Mouse (Mus musculus) heart, embryonic 15.5 days (tissue): ENCODE data around the gene Dyrk1a. TPM values are rescaled to one million over a fixed set of nuclear protein-coding genes. Genes with fewer than 3 reads are reported as not detected.

Experiments
- ATAC-seq: fragments of 200-750 bp; cut with Nextera tagmentation; replicated peaks from 2 replicates; pipeline ENCODE4 v1.8.0; 2017; ENCODE audit warnings: low read depth, moderate TSS enrichment; ENCODE audit not compliant: insufficient number of reproducible peaks, insufficient read depth, low FRiP score
- H3K27ac ChIP-seq: fragments of 300-500 bp; sonication (generic); 2 replicates; pipeline ENCODE4 v1.5.1; 2015; ENCODE audit warnings: mild to moderate bottlenecking, inconsistent platforms
- H3K27me3 ChIP-seq: fragments of 300-500 bp; sonication (generic); 2 replicates; pipeline ENCODE4 v1.6.1; 2015; ENCODE audit warnings: inconsistent platforms
- H3K36me3 ChIP-seq: fragments of 300-500 bp; sonication (generic); 2 replicates; pipeline ENCODE4 v1.6.1; 2015; ENCODE audit warnings: mild to moderate bottlenecking, inconsistent platforms
- H3K4me1 ChIP-seq: fragments of 300-500 bp; sonication (generic); replicated peaks from 2 replicates; pipeline ENCODE4 v1.6.1; 2015; ENCODE audit warnings: inconsistent platforms
- H3K4me2 ChIP-seq: fragments of 300-500 bp; sonication (generic); 2 replicates; pipeline ENCODE4 v1.6.1; 2015; ENCODE audit warnings: inconsistent platforms, mild to moderate bottlenecking, moderate library complexity
- H3K4me3 ChIP-seq: fragments of 300-500 bp; sonication (generic); 2 replicates; pipeline ENCODE4 v1.5.1; 2015; ENCODE audit warnings: mild to moderate bottlenecking, inconsistent platforms
- H3K9ac ChIP-seq: fragments of 300-500 bp; sonication (generic); 2 replicates; pipeline ENCODE4 v1.6.1; 2015; ENCODE audit warnings: mild to moderate bottlenecking, inconsistent platforms
- H3K9me3 ChIP-seq: fragments of 300-500 bp; sonication (generic); replicated peaks from 2 replicates; pipeline ENCODE4 v1.6.1; 2016; ENCODE audit warnings: inconsistent platforms
- WGBS: fragments of 180-500 bp; shearing (Covaris S2); methylation state at CpG from one replicate; pipeline ENCODE4 v1.1.7; 2015; ENCODE audit warnings: mixed read lengths; 5-methylcytosine and 5-hydroxymethylcytosine counted together
- polyA plus RNA-seq: library from polyadenylated mRNA; unstranded; fragments of >200 nt; fragmentation: Nextera tagmentation; extraction: Ambion mirVana; gene quantifications from 2 replicates; pipeline ENCODE4 v1.2.1, GENCODE M21; 2015

Dyrk1a gene
- polyA plus RNA-seq, 1 experiment from 2014 or later: 7.1 TPM

GRCm38 (mm10) chr16:94559782-94560181 is 10.0 kb upstream of the Dyrk1a start:
- peak overlapping the region; percentile 43 for H3K4me2 ChIP-seq

GRCm38 (mm10) chr16:94560618-94561017 is 9.2 kb upstream of the Dyrk1a start:
- H3K9me3 ChIP-seq: no peaks in the 10 kb centered on the region
- ATAC-seq: no peak; the same call in 1 of the 2 replicates
- peaks cover 22% of the 10 kb centered on the region for H3K4me1 ChIP-seq
- H3K27me3 ChIP-seq: no peaks in the 10 kb centered on the region
- no peak overlapping the region for H3K4me3 ChIP-seq
- no peaks in the 10 kb centered on the region for H3K36me3 ChIP-seq
- H3K9ac ChIP-seq: no peak overlapping the region
- 38% methylated on average over 5 of the region's 5 CpGs for WGBS
- no peak overlapping the region for H3K4me2 ChIP-seq
- peak overlapping the region; percentile 78 for H3K27ac ChIP-seq

More at GRCm38 (mm10) chr16:94559782-94560181, 10.0 kb upstream of the Dyrk1a start:
- H3K36me3 ChIP-seq: no peaks in the 10 kb centered on the region
- peaks cover 22% of the 10 kb centered on the region for H3K4me1 ChIP-seq
- no peaks in the 10 kb centered on the region for H3K27me3 ChIP-seq
- WGBS: 56% methylated on average over 7 of the region's 7 CpGs
- no peak overlapping the region for H3K4me3 ChIP-seq
- H3K9me3 ChIP-seq: no peaks in the 10 kb centered on the region
- H3K9ac ChIP-seq: no peak overlapping the region
- peak overlapping the region; percentile 78 for H3K27ac ChIP-seq
- no peak for ATAC-seq

GRCm38 (mm10) chr16:94566124-94566523 is 3.7 kb upstream of the Dyrk1a start:
- Histone ChIP-seq H3K9ac (no peak overlapping the region), H3K9me3 (no peaks in the 10 kb centered on the region), H3K4me2 (no peak overlapping the region), H3K4me1 (peaks cover 11% of the 10 kb centered on the region), H3K4me3 (no peak overlapping the region), H3K27me3 (no peaks in the 10 kb centered on the region), H3K36me3 (no peaks in the 10 kb centered on the region), H3K27ac (0 out of 2 replicates have a peak overlapping the region, but pooled peaks have one; percentile 16)
- 53% methylated on average over 8 of the region's 8 CpGs for WGBS
- no peak for ATAC-seq

- no peak overlapping the region for H3K4me3 ChIP-seq
- no peaks in the 10 kb centered on the region for H3K36me3 ChIP-seq
- no peak for ATAC-seq
- H3K9ac ChIP-seq: no peak overlapping the region
- peaks cover 13% of the 10 kb centered on the region for H3K4me1 ChIP-seq
- 83% methylated on average over 11 of the region's 11 CpGs for WGBS
- no peaks in the 10 kb centered on the region for H3K9me3 ChIP-seq
- no peak overlapping the region for H3K4me2 ChIP-seq
- H3K27ac ChIP-seq: no peak overlapping the region
- H3K27me3 ChIP-seq: no peaks in the 10 kb centered on the region
Measured at GRCm38 (mm10) chr16:94566834-94567585, 2.8 kb upstream of the Dyrk1a start.

- Histone ChIP-seq H3K4me1 (peaks cover 19% of the 10 kb centered on the region), H3K27me3 (no peaks in the 10 kb centered on the region), H3K4me3 (no peak overlapping the region), H3K9ac (no peak overlapping the region), H3K27ac (peak overlapping the region; percentile 100; the same call in 1 of the 2 replicates), H3K9me3 (no peaks in the 10 kb centered on the region), H3K4me2 (peak overlapping the region; percentile 60; the same call in 1 of the 2 replicates), H3K36me3 (no peaks in the 10 kb centered on the region)
- WGBS: 65% methylated on average over 5 of the region's 5 CpGs
- ATAC-seq: no peak
Measured at GRCm38 (mm10) chr16:94567751-94568150, 2.1 kb upstream of the Dyrk1a start.

GRCm38 (mm10) chr16:94568335-94569228 is 1.2 kb upstream of the Dyrk1a start:
- WGBS: 2% methylated on average over 53 of the region's 53 CpGs
- ATAC-seq: peak; percentile 81

GRCm38 (mm10) chr16:94570361-94571041 is 691 bp downstream of the Dyrk1a start:
- peak overlapping the region; percentile 99 for H3K9ac ChIP-seq
- H3K36me3 ChIP-seq: no peaks in the 10 kb centered on the region
- 0 out of 2 replicates have a peak, but pooled peaks have one; percentile 5 for ATAC-seq
- peak overlapping the region; percentile 85 for H3K4me3 ChIP-seq
- peaks cover 37% of the 10 kb centered on the region for H3K4me1 ChIP-seq
- no peaks in the 10 kb centered on the region for H3K9me3 ChIP-seq
- peak overlapping the region; percentile 100 for H3K27ac ChIP-seq
- WGBS: under 1% methylated on average over 43 of the region's 88 CpGs
- no peaks in the 10 kb centered on the region for H3K27me3 ChIP-seq
- H3K4me2 ChIP-seq: peak overlapping the region; percentile 61

More at GRCm38 (mm10) chr16:94568335-94569228, 1.2 kb upstream of the Dyrk1a start:
- H3K4me3 ChIP-seq: peak overlapping the region; percentile 85
- no peaks in the 10 kb centered on the region for H3K27me3 ChIP-seq
- peaks cover 25% of the 10 kb centered on the region for H3K4me1 ChIP-seq
- H3K9ac ChIP-seq: peak overlapping the region; percentile 62
- H3K9me3 ChIP-seq: no peaks in the 10 kb centered on the region
- H3K36me3 ChIP-seq: no peaks in the 10 kb centered on the region
- H3K27ac ChIP-seq: peak overlapping the region; percentile 100
- peak overlapping the region; percentile 60 for H3K4me2 ChIP-seq

- H3K27me3 ChIP-seq: no peaks in the 10 kb centered on the region
- WGBS: 23% methylated on average over 10 of the region's 10 CpGs
- peak overlapping the region; percentile 61 for H3K4me2 ChIP-seq
- no peak for ATAC-seq
- peak overlapping the region; percentile 99 for H3K9ac ChIP-seq
- H3K4me3 ChIP-seq: peak overlapping the region; percentile 85
- peak overlapping the region; percentile 100 for H3K27ac ChIP-seq
- peaks cover 46% of the 10 kb centered on the region for H3K4me1 ChIP-seq
- no peaks in the 10 kb centered on the region for H3K36me3 ChIP-seq
- H3K9me3 ChIP-seq: no peaks in the 10 kb centered on the region
Measured at GRCm38 (mm10) chr16:94571111-94571993, 1.5 kb downstream of the Dyrk1a start.

GRCm38 (mm10) chr16:94572422-94572821 is 2.6 kb downstream of the Dyrk1a start:
- Histone ChIP-seq H3K9ac (0 out of 2 replicates have a peak overlapping the region, but pooled peaks have one; percentile 14), H3K9me3 (no peaks in the 10 kb centered on the region), H3K4me2 (peak overlapping the region; percentile 48), H3K4me1 (peaks cover 54% of the 10 kb centered on the region), H3K27ac (peak overlapping the region; percentile 3), H3K4me3 (peak overlapping the region; percentile 26; the same call in 1 of the 2 replicates), H3K36me3 (no peaks in the 10 kb centered on the region), H3K27me3 (no peaks in the 10 kb centered on the region)
- ATAC-seq: no peak
- WGBS: 20% methylated on average over 2 of the region's 2 CpGs

GRCm38 (mm10) chr16:94574025-94574717 is 4.4 kb downstream of the Dyrk1a start:
- ATAC-seq: no peak
- Histone ChIP-seq H3K4me1 (peaks cover 51% of the 10 kb centered on the region), H3K27ac (no peak overlapping the region), H3K9me3 (no peaks in the 10 kb centered on the region), H3K27me3 (no peaks in the 10 kb centered on the region), H3K4me3 (no peak overlapping the region), H3K4me2 (no peak overlapping the region), H3K36me3 (no peaks in the 10 kb centered on the region), H3K9ac (no peak overlapping the region)
- WGBS: 60% methylated on average over 3 of the region's 3 CpGs
